Mouse (Mus musculus) cerebellum, adult 2 months (tissue): ENCODE measurements around the gene Dop1a.

Experiments
- CTCF ChIP-seq: fragments of 200-500 bp; IDR thresholded peaks from 2 replicates; pipeline ENCODE4 v1.5.1; 2011; ENCODE audit warnings: low read depth, mild to moderate bottlenecking, control low read depth, low read length, moderate library complexity, borderline replicate concordance; ENCODE audit not compliant: insufficient read depth
- POLR2A ChIP-seq: fragments of 200-500 bp; IDR thresholded peaks from 2 replicates; pipeline ENCODE4 v1.6.1; 2011; ENCODE audit warnings: low read length, control low read depth, borderline replicate concordance; ENCODE audit not compliant: insufficient read depth

GRCm38 (mm10) chr9:86423331-86423730 is 43.6 kb upstream of the Dop1a start:
- TF ChIP-seq POLR2A = no peak
- TF ChIP-seq CTCF = no peak
